Mouse (Mus musculus) erythroblast, adult 5-6 weeks (primary cell): ENCODE data around the gene Ythdf1. TPM values are rescaled to one million over a fixed set of nuclear protein-coding genes. Genes with fewer than 3 reads are reported as not detected.

Experiments
- ATAC-seq: replicated peaks from 2 replicates; pipeline ENCODE4 v1.8.0; 2016; ENCODE audit warnings: moderate number of reproducible peaks, mild to moderate bottlenecking, moderate TSS enrichment, inconsistent platforms; ENCODE audit not compliant: poor library complexity, low FRiP score, severe bottlenecking
- total RNA-seq, 2 experiments: library from RNA; stranded (forward) in 1 of 2; stranded (reverse) in 1 of 2; fragments of 150-400 nt in 1 of 2; fragments of 200-764, 138-1000 nt in 1 of 2; gene quantifications; 2 replicates each; pipeline versions ENCODE4 v1.2.3 to v1.2.4; 2015 to 2017; ENCODE audit warnings: low replicate concordance in 2 of 2

Gene Ythdf1
- total RNA-seq (2015; ENCODE audit: low replicate concordance) = 15.0 and 17.3 TPM in 2 replicates
- total RNA-seq (2017; ENCODE audit: low replicate concordance) = 7.0 and 11.8 TPM in 2 replicates

DNA sequence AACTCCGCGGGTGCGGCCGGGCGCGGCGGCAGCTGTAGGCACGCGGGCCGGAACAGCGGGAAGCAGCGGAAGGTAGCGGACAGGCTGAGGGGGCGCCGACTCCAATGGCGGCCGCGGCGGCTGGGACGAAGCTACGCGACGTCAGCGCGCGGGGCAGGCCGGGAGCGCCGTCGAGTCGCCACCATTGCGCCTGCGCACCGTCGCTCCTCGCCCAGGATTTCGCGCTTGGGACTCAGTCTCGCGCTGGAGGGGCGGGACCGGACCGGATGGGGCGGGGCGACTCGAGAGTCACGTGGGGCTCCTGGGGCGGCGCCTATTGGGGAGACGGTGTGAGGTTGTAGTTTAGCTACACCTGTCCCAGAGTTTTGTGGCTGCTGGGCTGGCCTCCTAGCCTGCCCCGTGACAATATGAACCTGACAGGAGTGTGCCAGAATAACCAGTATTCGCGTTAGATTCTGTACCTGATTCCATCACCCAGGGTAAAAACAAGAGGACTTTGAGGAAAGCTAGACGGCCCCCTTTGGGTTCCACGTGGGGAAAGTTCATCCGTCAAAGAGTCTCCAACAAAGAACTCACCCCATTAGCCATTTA, at the start of gene Ythdf1:
Gene Ythdf1, minus strand, starts transcription at position 140 of the 591 bp plus-strand sequence.
- peak; percentile 91 for ATAC-seq

DNA sequence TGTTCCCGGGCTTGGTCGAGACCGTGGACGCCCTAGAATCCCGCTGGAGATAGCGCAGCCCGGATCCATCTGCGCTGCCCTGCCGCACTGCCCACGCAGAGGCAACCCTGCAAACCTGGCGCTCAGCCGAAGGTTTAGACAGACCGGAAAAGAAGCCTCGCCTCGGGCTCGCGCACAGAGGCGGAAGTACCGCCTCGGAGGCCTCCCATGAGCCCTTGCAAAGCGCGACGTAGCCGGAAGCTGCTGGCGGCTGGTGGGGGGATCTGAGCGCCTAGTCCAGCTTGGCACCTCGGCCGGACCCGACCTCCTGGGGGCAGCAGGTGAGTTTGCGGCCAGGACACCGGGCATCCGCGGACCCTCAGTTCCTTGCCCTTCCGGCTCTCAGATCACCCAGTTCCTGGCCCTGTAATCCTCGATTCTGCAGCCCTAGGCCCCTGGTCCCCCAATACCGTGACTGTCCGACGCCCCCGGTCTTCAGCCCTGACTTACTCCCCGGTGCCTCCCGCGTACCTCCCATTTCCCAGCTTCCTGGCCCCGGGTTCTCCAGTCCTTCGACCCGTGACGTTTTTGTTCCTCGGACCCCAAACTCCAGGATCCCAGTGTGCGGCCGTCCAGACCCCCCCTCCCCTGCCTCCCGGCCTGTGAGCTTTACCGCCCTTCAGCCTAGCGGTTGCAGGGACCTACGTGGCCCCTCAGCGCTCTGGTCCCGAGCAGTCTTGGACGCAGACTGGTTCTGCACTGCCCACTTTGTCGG, 46.4 kb upstream of the Ythdf1 start, which contains the start of gene Arfgap1:
Gene Arfgap1, plus strand, starts transcription at position 216 of the 754 bp plus-strand sequence.
- ATAC-seq = peak; percentile 94

DNA sequence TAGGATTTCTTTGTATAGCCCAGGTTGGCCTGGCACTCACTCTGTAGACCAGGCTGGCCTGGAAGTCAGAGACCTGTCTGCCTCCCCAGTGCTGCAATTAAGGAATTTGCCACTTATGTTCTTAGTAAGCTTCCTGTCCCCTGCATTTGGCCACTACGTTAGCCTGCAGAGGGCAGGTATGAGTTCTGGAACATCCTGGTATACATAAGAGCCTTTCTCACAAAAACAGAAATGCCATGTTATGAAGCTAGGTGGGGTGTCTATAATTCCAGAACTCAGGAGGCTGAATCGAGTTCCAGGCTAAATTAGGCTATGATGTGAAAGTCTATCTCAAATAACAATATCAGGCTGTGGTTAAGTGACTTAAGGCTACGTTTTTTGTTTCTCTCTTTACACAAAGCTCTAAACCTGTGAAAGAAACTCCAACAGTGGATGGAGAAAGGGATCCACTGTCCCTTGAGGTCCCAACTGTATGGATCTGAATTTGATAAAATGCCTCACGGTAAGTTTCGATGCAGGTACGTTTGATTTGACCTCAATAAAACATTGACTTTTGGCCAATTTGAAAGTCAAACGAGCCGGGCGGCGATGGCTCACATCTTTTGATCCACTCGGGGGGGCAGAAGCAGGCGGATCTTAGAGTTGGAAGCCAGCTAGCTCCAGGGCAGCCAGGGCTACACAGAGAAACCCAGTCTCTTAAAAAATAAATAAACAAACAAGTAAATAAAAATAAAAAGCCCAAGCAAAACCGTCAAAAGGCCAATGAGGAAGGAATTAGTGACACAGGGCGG, 45.5 kb upstream of the Ythdf1 start:
- no peak for ATAC-seq

DNA sequence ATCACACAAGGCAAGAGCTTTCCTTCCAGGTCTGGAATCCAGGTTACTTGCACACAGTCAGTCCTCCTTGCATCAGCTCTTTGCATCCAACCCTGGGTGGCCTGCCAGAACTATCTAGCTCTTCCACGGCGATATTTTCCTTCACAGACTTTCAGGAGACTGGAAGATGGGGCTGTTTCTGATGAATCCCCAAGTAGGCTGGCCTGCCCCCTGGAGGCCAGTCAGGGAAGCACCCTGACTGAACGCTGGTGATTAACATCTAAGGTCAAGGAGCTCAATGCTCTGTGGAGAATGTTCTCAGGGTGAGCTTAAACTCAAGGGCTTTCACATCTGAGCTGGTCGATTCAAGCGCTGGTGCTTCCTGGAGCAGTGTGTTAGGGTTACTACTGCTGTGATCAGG, 43.2 kb upstream of the Ythdf1 start:
- peak; percentile 63 for ATAC-seq

GRCm38 (mm10) chr2:180962616-180963308, 42.0 kb upstream of the Ythdf1 start:
- ATAC-seq = no peak

DNA sequence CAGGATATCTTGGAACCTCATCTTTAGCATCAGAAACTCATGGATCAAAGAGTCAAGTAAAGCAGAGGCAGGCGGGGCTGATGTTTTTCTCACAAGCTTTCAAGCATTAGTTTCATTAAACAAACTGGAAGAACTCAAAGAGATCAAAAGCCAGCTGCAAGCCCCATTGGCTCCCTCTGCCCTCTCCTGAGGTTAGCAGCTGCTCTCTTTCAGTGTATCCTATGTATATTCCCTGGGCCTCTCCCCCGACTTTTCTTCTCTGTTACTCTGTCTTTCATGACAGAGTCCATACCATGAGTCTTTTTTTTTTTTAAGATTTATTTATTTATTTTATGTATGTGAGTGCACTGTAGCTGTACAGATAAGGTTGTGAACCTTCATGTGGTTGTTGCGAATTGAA, 39.4 kb upstream of the Ythdf1 start:
- no peak for ATAC-seq

- no peak for ATAC-seq
Measured at GRCm38 (mm10) chr2:180959605-180960004, 38.9 kb upstream of the Ythdf1 start.

- no peak for ATAC-seq
Measured at GRCm38 (mm10) chr2:180954061-180955047, 33.6 kb upstream of the Ythdf1 start, which contains the start of gene Nkain4. Nkain4 (minus strand) TSS chr2:180954699.

DNA sequence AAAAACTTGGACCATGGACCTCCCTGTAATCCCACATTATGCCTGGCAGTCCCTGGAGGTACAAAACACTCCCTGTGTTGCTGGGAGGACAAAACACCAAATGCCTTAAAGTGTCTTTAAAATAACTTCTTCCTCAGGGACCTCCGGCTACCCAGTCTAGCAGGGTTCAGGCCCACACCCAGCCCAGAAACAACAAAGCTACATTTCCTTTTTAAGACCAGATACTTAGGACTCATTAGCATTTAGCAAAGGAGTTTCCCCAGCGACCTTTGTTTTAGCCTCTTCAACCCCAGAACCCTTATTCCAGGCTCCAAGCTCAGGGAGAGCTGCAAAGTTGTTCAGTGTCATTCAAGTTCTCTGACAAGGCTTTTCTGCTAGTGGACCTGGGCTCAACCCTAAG, 32.9 kb upstream of the Ythdf1 start:
- no peak for ATAC-seq

- ATAC-seq = no peak
Measured at GRCm38 (mm10) chr2:180952731-180953171, 32.0 kb upstream of the Ythdf1 start.

DNA sequence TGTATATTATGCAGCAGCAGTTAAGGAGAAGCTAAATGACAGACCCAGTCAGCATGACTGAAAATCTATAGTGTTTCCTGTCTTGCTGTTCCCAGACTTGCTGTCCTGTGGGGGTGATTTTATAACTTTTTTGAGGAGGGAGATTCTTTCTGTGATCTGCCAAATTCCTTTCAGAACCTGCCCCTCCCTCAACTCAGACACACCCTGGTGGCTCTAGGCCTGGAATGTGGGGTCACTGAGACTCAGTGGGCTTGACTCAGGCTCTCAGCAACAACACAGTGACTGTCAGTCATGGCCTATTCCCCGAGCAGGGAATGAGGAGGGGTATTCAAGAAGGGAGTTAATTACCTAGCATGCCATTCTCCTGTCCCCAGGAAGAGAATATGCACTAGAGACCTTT, 29.2 kb upstream of the Ythdf1 start:
- ATAC-seq = no peak

GRCm38 (mm10) chr2:180941869-180942268, 21.1 kb upstream of the Ythdf1 start:
- no peak for ATAC-seq

DNA sequence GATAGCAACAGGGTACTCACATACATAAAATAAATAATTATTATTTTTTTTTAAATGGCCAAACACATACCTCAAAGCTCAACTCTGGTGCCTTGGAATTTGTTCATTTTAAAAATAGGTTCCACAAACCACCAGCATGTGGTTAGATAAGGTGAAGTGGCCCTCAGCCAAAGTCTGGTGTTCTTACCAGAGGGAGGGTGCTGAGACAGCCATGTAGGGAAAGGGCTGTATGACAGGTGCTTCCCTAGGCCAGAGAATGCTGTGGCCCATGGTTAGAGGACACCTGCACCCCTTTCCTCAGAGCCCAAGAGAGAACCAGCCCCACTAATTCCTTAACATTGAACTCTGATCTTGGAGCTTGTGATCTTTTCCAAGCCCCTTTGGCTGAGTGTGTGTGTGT, 19.4 kb upstream of the Ythdf1 start:
- no peak for ATAC-seq

DNA sequence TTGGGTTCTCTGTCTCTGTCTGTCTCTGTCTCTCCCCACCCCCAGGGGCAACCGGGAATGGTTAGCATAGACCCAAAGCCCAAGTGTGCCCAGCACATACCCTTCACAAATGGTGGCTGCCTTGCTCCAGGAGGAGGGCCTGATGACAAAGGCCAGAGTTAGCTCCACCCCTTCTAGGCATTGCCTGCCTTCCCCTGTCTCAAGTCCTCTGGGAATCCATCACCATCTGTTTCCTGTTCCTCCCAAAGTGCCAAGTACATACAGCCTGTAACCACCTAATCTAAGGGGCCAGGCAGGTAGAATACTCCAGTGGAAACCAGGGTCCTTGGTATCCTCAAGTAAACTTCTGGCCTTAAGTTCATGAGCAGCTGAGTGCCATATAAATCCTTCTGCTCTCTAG, 11.7 kb upstream of the Ythdf1 start:
- ATAC-seq = no peak

DNA sequence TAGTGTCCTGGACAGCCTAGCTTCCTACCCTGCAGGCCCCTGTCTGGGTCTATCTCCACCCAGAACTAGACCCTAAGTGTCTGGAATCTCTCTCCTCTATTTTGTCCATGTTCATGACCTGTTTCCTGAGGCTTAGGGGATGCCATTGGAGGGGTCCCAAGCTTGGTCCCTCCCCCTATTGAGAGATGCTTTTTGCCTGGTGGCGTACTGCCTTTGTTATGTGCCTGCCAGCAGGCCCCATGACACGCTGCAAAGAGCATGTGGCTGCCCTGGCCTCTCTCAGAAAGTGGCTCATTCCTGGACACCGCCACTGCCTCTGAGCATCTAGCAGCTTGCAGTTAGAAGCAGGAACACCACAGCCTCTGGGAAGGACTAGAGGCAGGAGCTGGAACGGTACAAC, 8.0 kb upstream of the Ythdf1 start, which contains the start of gene Birc7:
Gene Birc7, plus strand, starts transcription at position 301 of the 400 bp plus-strand sequence.
- ATAC-seq = no peak

GRCm38 (mm10) chr2:180925176-180925575, 4.4 kb upstream of the Ythdf1 start:
- peak; percentile 55 for ATAC-seq

DNA sequence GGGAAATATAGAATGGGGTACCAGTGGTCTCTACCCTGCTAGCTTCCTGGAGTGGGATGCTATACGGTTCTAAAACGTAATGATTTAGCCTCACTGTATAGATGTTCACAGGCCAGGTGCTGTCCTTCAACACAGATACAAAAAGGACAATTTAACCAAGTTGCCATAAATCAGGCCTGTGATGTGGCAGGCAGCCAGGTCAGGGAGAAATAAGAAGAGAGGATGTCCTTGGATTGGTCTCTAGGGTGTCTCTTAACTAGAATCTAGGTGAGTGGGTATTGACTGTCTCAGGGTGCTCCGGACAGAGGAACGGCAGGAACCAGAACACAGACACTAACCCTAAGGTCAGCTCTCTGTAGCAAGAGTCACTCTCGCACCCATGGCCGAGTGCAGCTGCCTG, 2.0 kb upstream of the Ythdf1 start:
- ATAC-seq = no peak

DNA sequence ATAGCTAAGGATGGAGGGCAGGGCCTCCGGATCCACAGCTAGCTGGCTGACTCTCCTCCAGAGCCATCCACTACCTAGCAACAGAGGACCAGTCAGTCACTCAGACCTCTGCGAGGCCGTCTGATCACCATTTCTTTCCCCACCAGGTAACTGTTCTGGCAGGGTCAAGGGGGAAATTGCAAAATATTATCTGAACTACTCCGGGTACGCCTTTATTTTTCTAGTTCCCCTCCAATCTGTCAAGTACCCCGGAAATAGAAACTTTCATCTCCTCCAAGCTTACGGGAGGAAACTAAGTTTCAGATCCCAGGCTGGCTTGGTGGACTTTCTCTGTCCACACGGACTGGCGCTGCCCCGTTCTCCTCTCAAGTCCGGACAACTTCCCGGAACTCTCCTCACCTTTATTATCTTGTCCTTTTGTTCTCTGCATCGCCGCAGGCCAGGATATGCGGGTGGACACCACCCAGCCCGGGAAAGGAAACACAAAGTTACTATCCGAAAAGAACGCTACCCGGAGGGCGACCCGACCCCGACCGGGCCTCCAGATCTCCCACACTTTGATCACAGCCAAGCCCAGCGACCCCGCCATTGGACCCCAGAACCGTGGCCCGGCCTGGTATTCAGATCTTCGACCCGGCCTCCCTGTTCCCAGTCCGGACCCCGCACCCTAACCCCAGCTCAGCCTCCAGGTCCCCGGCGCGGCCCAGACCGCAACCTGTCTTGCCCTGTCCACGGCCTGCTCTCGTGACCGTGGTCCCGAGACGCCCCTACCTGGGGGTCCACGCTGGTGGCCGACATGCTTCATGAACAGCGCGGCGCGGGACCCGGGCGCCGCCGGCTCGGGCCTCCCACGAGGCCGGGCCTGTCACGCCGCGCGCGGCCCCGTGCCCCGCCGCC, 588 bp downstream of the Ythdf1 start:
- peak; percentile 49 for ATAC-seq
